Mouse (Mus musculus) stomach, embryonic 15.5 days (tissue): ENCODE data around the gene Tnfsfm13. TPM values are rescaled to one million over a fixed set of nuclear protein-coding genes. Genes with fewer than 3 reads are reported as not detected.
"Not testable (repeated sequence)": the region's sequence is repeated elsewhere in the genome, so short reads cannot be mapped to it uniquely, and the experiment has no call there.

Source experiments
- ATAC-seq: fragments of 200-750 bp; cut with Nextera tagmentation; 2 replicates; pipeline ENCODE4 v1.8.0; 2017; ENCODE audit warnings: low read depth, moderate number of reproducible peaks, moderate TSS enrichment; ENCODE audit not compliant: insufficient read depth, low FRiP score
- H3K27ac ChIP-seq: fragments of 300-500 bp; sonication (generic); 2 replicates; pipeline ENCODE4 v1.5.1; 2015; ENCODE audit warnings: mild to moderate bottlenecking, inconsistent platforms
- H3K27me3 ChIP-seq: fragments of 300-500 bp; sonication (generic); replicated peaks from 2 replicates; pipeline ENCODE4 v1.6.1; 2015; ENCODE audit warnings: inconsistent platforms
- H3K36me3 ChIP-seq: fragments of 300-500 bp; sonication (generic); 2 replicates; pipeline ENCODE4 v1.6.1; 2015; ENCODE audit warnings: inconsistent platforms
- H3K4me1 ChIP-seq: fragments of 300-500 bp; sonication (generic); 2 replicates; pipeline ENCODE4 v1.6.1; 2015; ENCODE audit warnings: inconsistent platforms
- H3K4me2 ChIP-seq: fragments of 300-500 bp; sonication (generic); 2 replicates; pipeline ENCODE4 v1.6.1; 2015; ENCODE audit warnings: mild to moderate bottlenecking, inconsistent platforms
- H3K4me3 ChIP-seq: fragments of 300-500 bp; sonication (generic); replicated peaks from 2 replicates; pipeline ENCODE4 v1.5.1; 2015; ENCODE audit warnings: inconsistent platforms
- H3K9ac ChIP-seq: fragments of 300-500 bp; sonication (generic); 2 replicates; pipeline ENCODE4 v1.6.1; 2015; ENCODE audit warnings: inconsistent platforms
- H3K9me3 ChIP-seq: fragments of 300-500 bp; sonication (generic); 2 replicates; pipeline ENCODE4 v1.6.1; 2016; ENCODE audit warnings: inconsistent platforms
- WGBS: fragments of 180-500 bp; shearing (Covaris S2); methylation state at CpG from one replicate; pipeline ENCODE4 v1.1.7; 2015; 5-methylcytosine and 5-hydroxymethylcytosine counted together
- polyA plus RNA-seq: library from polyadenylated mRNA; unstranded; fragments of >200 nt; fragmentation: Nextera tagmentation; extraction: Ambion mirVana; gene quantifications from 2 replicates; pipeline ENCODE4 v1.2.1, GENCODE M21; 2015

The Tnfsfm13 gene
- polyA plus RNA-seq, 1 experiment from 2014 or later: 3.5 TPM

DNA sequence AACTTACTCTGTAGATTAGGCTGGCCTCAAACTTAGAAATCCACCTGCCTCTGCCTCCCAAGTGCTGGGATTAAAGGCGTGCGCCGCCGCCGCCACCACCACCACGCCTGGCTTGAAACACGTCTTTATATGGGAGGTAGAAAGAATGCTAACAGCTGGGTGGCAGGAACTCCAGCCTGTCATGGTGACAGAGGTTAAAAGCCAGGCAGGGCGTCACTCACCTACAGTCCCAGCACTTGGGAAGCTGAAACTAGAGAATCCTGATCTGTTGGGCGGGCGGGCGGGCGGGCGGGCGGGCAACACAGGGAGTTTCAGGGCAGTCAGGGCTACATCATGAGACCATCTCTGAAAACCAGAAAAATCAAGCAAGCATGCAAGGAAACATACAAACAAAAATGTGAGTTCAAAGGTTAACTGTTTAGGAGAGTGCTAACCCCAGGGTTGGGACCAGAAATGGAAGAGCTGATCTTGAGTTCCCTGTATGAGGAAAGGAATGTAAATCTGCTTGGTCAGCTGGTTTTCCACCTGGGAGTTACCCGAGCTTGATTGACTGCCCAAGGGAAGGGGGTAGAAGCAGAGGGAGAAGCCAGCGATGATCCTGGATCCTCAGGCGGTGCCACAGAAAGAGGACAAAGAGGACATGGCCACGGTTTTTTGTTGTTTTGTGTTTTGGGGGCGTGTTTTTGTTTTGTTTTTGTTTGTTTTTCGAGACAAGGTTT is 17.2 kb upstream of the Tnfsfm13 start:
- no peak overlapping the region for H3K9ac ChIP-seq
- H3K4me2 ChIP-seq: no peak overlapping the region
- no peak overlapping the region for H3K27ac ChIP-seq
- no peak for ATAC-seq
- WGBS: 81% methylated on average over 20 of the region's 20 CpGs
- H3K36me3 ChIP-seq: no peaks in the 10 kb centered on the region
- no peaks in the 10 kb centered on the region for H3K27me3 ChIP-seq
- no peaks in the 10 kb centered on the region for H3K9me3 ChIP-seq
- no peak overlapping the region for H3K4me3 ChIP-seq
- H3K4me1 ChIP-seq: no peaks in the 10 kb centered on the region; the same call in 1 of the 2 replicates

DNA sequence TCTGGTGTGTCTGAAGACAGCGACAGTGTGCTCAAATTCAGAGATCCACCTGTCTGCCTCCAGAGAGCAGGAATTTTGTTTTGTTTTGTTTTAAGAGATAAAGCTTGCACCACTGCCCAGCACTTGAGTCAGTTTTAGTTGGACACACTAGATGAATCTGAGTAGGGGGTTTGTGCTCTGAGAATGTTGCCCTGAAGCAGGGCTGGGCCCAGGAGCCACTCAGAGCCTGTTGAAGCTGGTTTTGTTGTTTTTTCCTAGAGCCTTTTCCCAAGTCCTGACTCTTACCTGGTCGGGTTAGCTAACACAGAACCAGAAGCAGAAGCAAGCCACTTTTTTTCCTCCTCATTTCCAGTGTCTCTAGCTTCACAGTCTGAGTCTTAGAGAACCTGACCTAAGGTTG is 15.2 kb upstream of the Tnfsfm13 start:
- H3K4me2 ChIP-seq: no peak overlapping the region
- H3K9me3 ChIP-seq: no peaks in the 10 kb centered on the region
- H3K4me1 ChIP-seq: no peaks in the 10 kb centered on the region; the same call in 1 of the 2 replicates
- H3K27ac ChIP-seq: no peak overlapping the region
- no peak overlapping the region for H3K9ac ChIP-seq
- H3K36me3 ChIP-seq: no peaks in the 10 kb centered on the region
- no peaks in the 10 kb centered on the region for H3K27me3 ChIP-seq
- 77% methylated on average over 2 of the region's 2 CpGs for WGBS
- H3K4me3 ChIP-seq: no peak overlapping the region
- ATAC-seq: no peak

- WGBS: 68% methylated on average over 3 of the region's 3 CpGs
- Histone ChIP-seq H3K4me3 (no peak overlapping the region), H3K27ac (no peak overlapping the region)
These were observed 14.6 kb upstream of the Tnfsfm13 start for GRCm38 (mm10) chr11:69710470-69710869.

DNA sequence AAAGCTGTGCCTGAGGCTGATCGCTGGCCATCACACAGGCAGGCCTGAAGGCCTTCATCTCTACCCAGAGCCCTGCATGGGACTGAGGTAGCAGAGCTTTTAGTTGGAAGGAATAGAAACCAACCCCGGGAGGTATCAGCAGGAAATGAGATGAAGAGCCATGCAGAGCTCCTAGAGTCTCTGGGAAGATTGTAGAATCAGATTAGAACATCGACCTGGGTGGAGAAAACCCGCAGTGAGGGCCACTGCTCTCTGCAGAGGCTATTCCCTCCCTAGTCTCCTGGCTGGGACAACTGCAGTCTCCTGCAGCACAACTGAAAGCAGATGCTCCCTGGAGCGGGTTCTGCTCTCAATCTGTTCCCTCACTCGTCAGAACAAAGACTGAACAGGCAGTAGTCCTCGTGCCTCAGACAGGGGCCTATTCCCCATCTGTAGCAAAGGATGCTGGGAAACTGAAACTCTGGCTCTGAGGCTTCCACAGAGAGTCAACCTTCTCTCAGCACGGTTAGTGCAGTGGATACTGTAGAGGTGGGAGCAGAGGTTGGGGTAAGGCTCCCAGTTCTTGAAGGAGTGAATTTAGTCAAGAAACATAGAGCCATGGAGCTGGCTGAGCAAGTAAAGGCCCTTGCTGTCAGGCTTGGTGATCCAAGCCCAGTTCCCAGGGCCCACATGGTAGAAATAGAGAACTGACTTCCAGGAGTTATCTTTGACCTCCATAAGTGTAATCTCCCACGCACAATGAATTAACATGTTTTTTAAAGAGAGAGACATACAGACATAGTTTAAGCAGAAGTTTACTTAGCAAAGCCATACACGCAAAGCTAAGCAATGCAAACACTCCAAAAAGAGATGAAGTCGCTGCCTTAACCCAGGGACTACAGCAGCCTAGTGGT is 13.9 kb upstream of the Tnfsfm13 start:
- no peaks in the 10 kb centered on the region for H3K9me3 ChIP-seq
- H3K27me3 ChIP-seq: no peaks in the 10 kb centered on the region
- H3K4me1 ChIP-seq: no peaks in the 10 kb centered on the region
- H3K4me2 ChIP-seq: no peak overlapping the region
- H3K36me3 ChIP-seq: no peaks in the 10 kb centered on the region
- H3K4me3 ChIP-seq: no peak overlapping the region
- H3K27ac ChIP-seq: no peak overlapping the region
- no peak overlapping the region; the same call in 1 of the 2 replicates for H3K9ac ChIP-seq
- WGBS: 51% methylated on average over 11 of the region's 11 CpGs
- ATAC-seq: no peak

More at GRCm38 (mm10) chr11:69710470-69710869, 14.6 kb upstream of the Tnfsfm13 start:
- H3K4me2 ChIP-seq: no peak overlapping the region
- H3K4me1 ChIP-seq: no peaks in the 10 kb centered on the region; the same call in 1 of the 2 replicates
- H3K9ac ChIP-seq: no peak overlapping the region
- no peak for ATAC-seq
- no peaks in the 10 kb centered on the region for H3K27me3 ChIP-seq
- no peaks in the 10 kb centered on the region for H3K36me3 ChIP-seq
- no peaks in the 10 kb centered on the region for H3K9me3 ChIP-seq

DNA sequence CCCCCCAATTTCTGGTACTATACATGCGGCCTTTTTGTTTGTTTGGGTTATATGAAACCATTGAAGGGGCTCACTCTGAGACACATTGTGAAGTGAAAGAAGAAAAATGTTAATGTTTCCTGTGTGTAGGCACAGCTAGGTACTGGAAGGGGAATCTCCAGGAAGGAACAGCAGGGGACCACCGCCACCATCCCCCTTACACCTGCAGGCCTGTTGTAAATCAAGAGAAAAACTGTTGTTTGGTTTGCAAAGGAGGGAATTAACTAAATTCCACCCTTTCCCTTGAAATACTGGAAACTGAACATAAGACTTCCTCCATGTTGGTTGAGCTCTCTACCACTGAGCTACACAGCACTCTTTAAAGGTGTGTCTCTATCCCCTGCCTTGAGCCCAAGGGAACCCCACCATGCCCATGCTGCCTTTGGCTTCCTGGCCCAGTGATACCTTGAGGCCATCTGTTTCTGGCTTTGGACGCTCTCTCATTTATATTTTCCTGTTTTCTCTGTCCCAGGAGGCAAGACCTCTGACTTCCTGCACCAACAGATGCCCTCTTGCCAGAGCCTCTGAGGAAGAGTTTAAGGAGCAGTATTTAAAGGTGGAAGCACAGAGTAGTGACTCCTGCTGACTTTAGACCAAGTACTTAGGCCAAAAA is 12.8 kb upstream of the Tnfsfm13 start:
- no peak for ATAC-seq
- no peaks in the 10 kb centered on the region for H3K27me3 ChIP-seq
- no peak overlapping the region for H3K27ac ChIP-seq
- no peak overlapping the region for H3K4me2 ChIP-seq
- 76% methylated on average over 3 of the region's 3 CpGs for WGBS
- H3K9me3 ChIP-seq: no peaks in the 10 kb centered on the region
- H3K4me3 ChIP-seq: no peak overlapping the region
- H3K9ac ChIP-seq: no peak overlapping the region
- H3K36me3 ChIP-seq: no peaks in the 10 kb centered on the region
- no peaks in the 10 kb centered on the region for H3K4me1 ChIP-seq

- no peaks in the 10 kb centered on the region for H3K36me3 ChIP-seq
- no peak overlapping the region for H3K27ac ChIP-seq
- H3K4me2 ChIP-seq: no peak overlapping the region
- H3K4me1 ChIP-seq: no peaks in the 10 kb centered on the region
- 74% methylated on average over 4 of the region's 4 CpGs for WGBS
- H3K9ac ChIP-seq: no peak overlapping the region
- ATAC-seq: no peak
- no peak overlapping the region for H3K4me3 ChIP-seq
- H3K27me3 ChIP-seq: no peaks in the 10 kb centered on the region
- no peaks in the 10 kb centered on the region for H3K9me3 ChIP-seq
These were observed 12.0 kb upstream of the Tnfsfm13 start for GRCm38 (mm10) chr11:69707873-69708381.

- Histone ChIP-seq H3K4me3 (no peak overlapping the region), H3K27me3 (no peaks in the 10 kb centered on the region), H3K9me3 (no peaks in the 10 kb centered on the region), H3K4me1 (no peaks in the 10 kb centered on the region), H3K36me3 (no peaks in the 10 kb centered on the region), H3K9ac (no peak overlapping the region), H3K27ac (no peak overlapping the region), H3K4me2 (no peak overlapping the region)
- no peak for ATAC-seq
- 86% methylated on average over 4 of the region's 4 CpGs for WGBS
These were observed 11.6 kb upstream of the Tnfsfm13 start for GRCm38 (mm10) chr11:69707480-69707847.

DNA sequence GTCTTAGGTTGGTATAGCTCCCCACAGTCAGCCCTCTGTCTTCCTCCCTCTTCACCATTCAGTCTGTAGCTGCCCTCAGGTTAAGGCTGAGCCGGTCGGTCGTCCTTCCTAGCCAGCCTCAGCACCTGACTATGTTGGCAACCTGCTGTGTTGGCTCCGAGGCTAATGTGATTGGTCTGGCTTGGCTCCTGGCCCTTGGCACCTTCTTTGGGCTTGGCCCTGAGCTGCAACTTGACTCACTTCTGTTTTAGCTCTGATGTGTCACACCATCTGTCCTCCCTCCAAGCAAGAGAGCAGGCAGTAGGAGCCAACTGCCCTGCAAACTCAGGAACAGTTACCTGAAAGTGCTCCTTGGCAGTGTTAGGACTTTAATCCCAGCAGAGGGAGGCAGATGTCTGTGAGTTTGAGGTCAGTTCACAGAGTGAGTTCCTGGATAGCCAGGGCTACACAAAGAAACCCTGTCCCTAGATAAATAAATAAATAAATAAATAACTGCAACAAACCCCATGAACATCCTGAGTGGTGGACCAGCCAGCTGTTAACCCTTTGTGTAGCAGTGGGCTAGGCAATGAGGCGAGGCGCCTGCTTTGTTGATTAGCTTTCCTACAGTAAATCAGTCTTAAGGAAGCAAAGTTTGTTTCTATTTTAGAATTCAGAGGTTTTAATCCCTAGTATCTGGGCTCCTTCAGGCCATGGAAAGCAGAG is 11.0 kb upstream of the Tnfsfm13 start:
- no peaks in the 10 kb centered on the region for H3K9me3 ChIP-seq
- ATAC-seq: no peak
- no peaks in the 10 kb centered on the region for H3K36me3 ChIP-seq
- no peaks in the 10 kb centered on the region for H3K27me3 ChIP-seq
- no peak overlapping the region for H3K27ac ChIP-seq
- no peak overlapping the region for H3K4me2 ChIP-seq
- 50% methylated on average over 6 of the region's 6 CpGs for WGBS
- H3K4me3 ChIP-seq: no peak overlapping the region
- no peaks in the 10 kb centered on the region for H3K4me1 ChIP-seq
- no peak overlapping the region for H3K9ac ChIP-seq

DNA sequence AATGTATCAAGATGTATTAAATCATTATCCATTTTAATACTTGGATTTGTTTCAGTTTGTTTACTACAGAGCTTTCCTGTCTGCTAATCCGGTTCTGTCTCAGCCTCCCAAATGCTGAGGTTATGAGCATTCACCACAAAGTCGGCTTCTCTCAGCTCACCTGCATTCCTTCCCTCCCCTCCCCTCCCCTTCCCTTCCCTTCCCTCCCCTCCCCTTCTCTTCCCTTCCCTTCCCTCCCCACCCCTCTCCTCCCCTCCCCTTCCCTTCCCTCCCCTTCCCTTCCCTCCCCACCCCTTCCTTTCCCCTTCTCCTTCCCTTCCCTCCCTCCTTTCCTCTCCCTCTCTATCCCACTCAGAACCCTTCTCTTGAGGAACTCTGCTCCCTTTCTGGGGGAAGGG is 8.7 kb upstream of the Tnfsfm13 start:
- WGBS: 21% methylated on average over 2 of the region's 2 CpGs
- no peak overlapping the region for H3K27ac ChIP-seq
- H3K4me3 ChIP-seq: no peak overlapping the region
- no peaks in the 10 kb centered on the region for H3K27me3 ChIP-seq
- no peaks in the 10 kb centered on the region for H3K36me3 ChIP-seq
- no peak overlapping the region for H3K4me2 ChIP-seq
- ATAC-seq: no peak
- no peaks in the 10 kb centered on the region for H3K4me1 ChIP-seq
- H3K9me3 ChIP-seq: no peaks in the 10 kb centered on the region
- no peak overlapping the region for H3K9ac ChIP-seq

DNA sequence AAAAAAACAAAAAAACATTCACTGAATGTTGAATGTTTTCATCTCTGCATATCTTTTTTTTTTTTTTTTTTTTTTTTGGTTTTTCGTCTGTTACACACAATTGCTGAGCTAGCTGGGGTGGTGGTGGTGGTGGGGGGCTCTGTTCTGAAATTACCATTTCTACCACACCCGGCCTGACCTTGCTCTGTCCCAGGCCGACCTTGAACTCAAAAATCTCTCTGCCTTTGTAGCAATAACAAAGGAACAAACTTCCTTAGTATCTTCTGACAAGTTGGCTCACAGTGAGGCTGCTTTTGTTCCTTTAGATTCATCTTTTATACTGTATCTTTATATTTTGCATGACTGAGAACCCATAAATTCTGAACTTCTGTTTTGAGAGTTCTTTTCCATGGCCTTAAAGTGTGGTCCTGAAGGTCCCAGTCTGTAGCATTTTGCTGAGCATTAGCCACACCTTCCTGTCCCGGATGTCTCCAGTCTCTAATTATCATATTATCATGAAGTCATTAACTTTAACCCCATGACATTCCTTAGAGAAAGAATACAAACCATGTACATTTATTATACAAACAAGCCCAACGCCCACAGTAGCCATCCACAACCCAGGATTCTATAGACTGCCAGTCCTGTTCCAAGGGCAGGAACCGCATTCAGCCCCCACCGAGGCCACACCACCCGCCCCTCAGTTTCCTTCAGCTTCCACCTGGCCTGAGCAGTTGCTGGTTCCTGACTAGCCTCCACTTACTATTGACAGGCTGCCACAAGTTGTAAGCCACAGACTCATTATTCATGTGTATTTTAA is 8.1 kb upstream of the Tnfsfm13 start:
- Histone ChIP-seq H3K4me2 (no peak overlapping the region), H3K27ac (no peak overlapping the region), H3K9me3 (no peaks in the 10 kb centered on the region), H3K4me3 (no peak overlapping the region), H3K36me3 (no peaks in the 10 kb centered on the region), H3K4me1 (no peaks in the 10 kb centered on the region), H3K27me3 (no peaks in the 10 kb centered on the region), H3K9ac (no peak overlapping the region)
- 60% methylated on average over 8 of the region's 8 CpGs for WGBS
- ATAC-seq: no peak

DNA sequence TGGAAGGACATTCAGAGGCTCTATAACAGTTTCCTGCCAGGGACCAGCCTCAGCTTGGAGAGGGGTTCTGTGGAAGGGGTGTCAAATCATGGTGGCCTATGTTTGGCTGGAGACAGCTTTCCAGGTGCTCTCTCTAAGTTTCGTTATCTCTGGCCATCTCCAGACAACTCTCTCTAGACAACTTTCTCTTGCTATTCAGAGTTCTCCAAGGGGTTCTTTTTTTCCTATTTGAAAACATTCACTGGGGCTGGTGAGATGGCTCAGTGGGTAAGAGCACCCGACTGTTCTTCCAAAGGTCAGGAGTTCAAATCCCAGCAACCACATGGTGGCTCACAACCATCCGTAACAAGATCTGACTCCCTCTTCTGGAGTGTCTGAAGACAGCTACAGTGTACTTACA is 7.5 kb upstream of the Tnfsfm13 start:
- not testable (repeated sequence) for H3K4me3 ChIP-seq, H3K36me3 ChIP-seq, H3K4me2 ChIP-seq, ATAC-seq, H3K27ac ChIP-seq, H3K9me3 ChIP-seq, H3K9ac ChIP-seq, H3K27me3 ChIP-seq, H3K4me1 ChIP-seq
- 66% methylated on average over 3 of the region's 3 CpGs for WGBS
